Mouse (Mus musculus) MEL (cell line): ENCODE results near the gene Prrg3. TPM values are rescaled to one million over a fixed set of nuclear protein-coding genes. Genes with fewer than 3 reads are reported as not detected.

Experiments
- DNase-seq: peaks from one replicate; pipeline ENCODE4 v3.0.0; 2011; ENCODE audit warnings: low read depth, low spot score
- H3K27ac ChIP-seq: 2 replicates; pipeline ENCODE4 v1.5.1; 2012; ENCODE audit warnings: low read depth, mild to moderate bottlenecking, control low read depth, low read length, moderate library complexity; ENCODE audit not compliant: control insufficient read depth
- H3K27me3 ChIP-seq, 2 experiments: fragments of 150-350 bp in 1 of 2; sonication (generic) in 1 of 2; 2 replicates each; pipeline ENCODE4 v1.6.1; 2012; ENCODE audit warnings: low read length in 2 of 2, mild to moderate bottlenecking in 2 of 2, improper control_type of control experiment in 1 of 2, moderate library complexity in 1 of 2; ENCODE audit not compliant: insufficient read depth in 2 of 2, control insufficient read depth in 1 of 2
- H3K36me3 ChIP-seq, 2 experiments: 2 replicates each; pipeline ENCODE4 v1.6.1; 2012 to 2014; ENCODE audit warnings: low read length in 2 of 2, improper control_type of control experiment in 1 of 2, inconsistent platforms in 1 of 2, mild to moderate bottlenecking in 1 of 2; ENCODE audit not compliant: insufficient read depth in 2 of 2, control insufficient read depth in 1 of 2
- H3K4me1 ChIP-seq, 2 experiments: fragments of 150-350 bp in 1 of 2; sonication (generic) in 1 of 2; 2 replicates each; pipeline ENCODE4 v1.6.1; 2012; ENCODE audit warnings: low read length in 2 of 2, improper control_type of control experiment in 1 of 2, mild to moderate bottlenecking in 1 of 2; ENCODE audit not compliant: insufficient read depth in 2 of 2, control insufficient read depth in 1 of 2
- H3K4me3 ChIP-seq, 2 experiments: fragments of 150-350 bp in 1 of 2; sonication (generic) in 1 of 2; 2 replicates each; pipeline ENCODE4 v1.5.1; 2012; ENCODE audit warnings: low read depth in 2 of 2, low read length in 2 of 2, mild to moderate bottlenecking in 2 of 2, moderate library complexity in 2 of 2, control low read depth in 1 of 2, improper control_type of control experiment in 1 of 2; ENCODE audit not compliant: control insufficient read depth in 1 of 2, insufficient read depth in 1 of 2
- H3K79me2 ChIP-seq: 2 replicates; pipeline ENCODE4 v1.6.1; 2012; ENCODE audit warnings: mild to moderate bottlenecking, low read length, moderate library complexity; ENCODE audit not compliant: control insufficient read depth, poor library complexity, insufficient read depth
- H3K9ac ChIP-seq: 2 replicates; pipeline ENCODE4 v1.6.1; 2012; ENCODE audit warnings: low read depth, mild to moderate bottlenecking, control low read depth, low read length, moderate library complexity; ENCODE audit not compliant: control insufficient read depth, poor library complexity, severe bottlenecking
- H3K9me3 ChIP-seq: fragments of 150-350 bp; sonication (generic); replicated peaks from 2 replicates; pipeline ENCODE4 v1.6.1; 2012; ENCODE audit warnings: mild to moderate bottlenecking, low read length, improper control_type of control experiment, moderate library complexity; ENCODE audit not compliant: insufficient read depth
- MAX ChIP-seq: IDR thresholded peaks from 2 replicates; pipeline ENCODE4 v1.6.1; 2011; ENCODE audit warnings: low read length, improper control_type of control experiment
- MEF2A ChIP-seq: IDR thresholded peaks from 2 replicates; pipeline ENCODE4 v1.6.1; 2014; ENCODE audit warnings: low read depth, mild to moderate bottlenecking, inconsistent platforms, low read length, improper control_type of control experiment; ENCODE audit not compliant: poor library complexity, insufficient replicate concordance, severe bottlenecking; ENCODE audit errors: extremely low read depth
- MYB ChIP-seq: IDR thresholded peaks from 2 replicates; pipeline ENCODE4 v1.6.1; 2011; ENCODE audit warnings: mild to moderate bottlenecking, low read depth, low read length, improper control_type of control experiment
- POLR2AphosphoS5 ChIP-seq: IDR thresholded peaks from 2 replicates; pipeline ENCODE4 v1.6.1; 2012; ENCODE audit warnings: low read depth, borderline replicate concordance, mild to moderate bottlenecking, inconsistent platforms, low read length, moderate library complexity, mixed read lengths
- SMC3 ChIP-seq: IDR thresholded peaks from 2 replicates; pipeline ENCODE4 v1.6.1; 2011; ENCODE audit warnings: low read depth, low read length, improper control_type of control experiment
- UBTF ChIP-seq: IDR thresholded peaks from 2 replicates; pipeline ENCODE4 v1.6.1; 2012; ENCODE audit warnings: low read depth, mild to moderate bottlenecking, inconsistent platforms, low read length, improper control_type of control experiment, moderate library complexity, borderline replicate concordance; ENCODE audit not compliant: insufficient read depth
- ZMIZ1 ChIP-seq: IDR thresholded peaks from 2 replicates; pipeline ENCODE4 v1.6.1; 2012; ENCODE audit warnings: low read depth, mild to moderate bottlenecking, inconsistent platforms, low read length, improper control_type of control experiment, moderate library complexity
- polyA plus RNA-seq, 2 experiments: library from polyadenylated mRNA; stranded (reverse) in 1 of 2; unstranded in 1 of 2; fragments of >175 nt in 1 of 2; fragments of >200 nt in 1 of 2; gene quantifications; 2 replicates each; pipeline versions ENCODE4 v1.2.1 to v1.2.4; 2012; ENCODE audit warnings: low replicate concordance in 2 of 2, low read depth in 1 of 2; ENCODE audit not compliant: insufficient read length in 2 of 2, insufficient read depth in 1 of 2, missing spikeins in 1 of 2
- total RNA-seq: library from RNA; depleted of rRNA; stranded (reverse); fragments of 300-350 nt; gene quantifications from 2 replicates; pipeline ENCODE4 v1.2.3, GENCODE M21; 2012; rRNA removed

Gene Prrg3
- total and polyA plus RNA-seq, 3 experiments: not detected

- no peaks in the 10 kb centered on the region for H3K36me3 ChIP-seq
- no peak overlapping the region for H3K27ac ChIP-seq
- H3K27me3 ChIP-seq: no peaks in the 10 kb centered on the region
- H3K4me3 ChIP-seq: no peak overlapping the region
- no peak overlapping the region for H3K9ac ChIP-seq
- H3K79me2 ChIP-seq: no peaks in the 10 kb centered on the region
- no peak for TF ChIP-seq SMC3
- TF ChIP-seq MYB: no peak
- TF ChIP-seq ZMIZ1: no peak
- TF ChIP-seq POLR2AphosphoS5: no peak
- TF ChIP-seq MAX: no peak
- no peak for TF ChIP-seq MEF2A
- TF ChIP-seq UBTF: no peak
- DNase-seq: no peak
- no peaks in the 10 kb centered on the region for H3K9me3 ChIP-seq
- H3K4me1 ChIP-seq: no peaks in the 10 kb centered on the region
These were observed 59.8 kb downstream of the Prrg3 start for GRCm38 (mm10) chrX:72022241-72022640.

Other genes with a start within 250 kb of the Prrg3 start
- gene Vma21, start 146.7 kb upstream of the Prrg3 start, total RNA-seq: 6.1 and 6.2 TPM in 2 replicates
- gene Vma21, start 146.7 kb upstream of the Prrg3 start, polyA plus RNA-seq: 10 to 100 TPM in 1 of 2 experiments, not detected in 1; 18.2 TPM
- 0.04 and 0.07 TPM in 2 replicates for gene Gm1141, start 41.6 kb upstream of the Prrg3 start, total RNA-seq
- gene Gm1141, start 41.6 kb upstream of the Prrg3 start, polyA plus RNA-seq: under 1 TPM in 1 of 2 experiments, not detected in 1; 0.14 TPM
- gene Fate1, start 10.4 kb downstream of the Prrg3 start, total RNA-seq: not detected in 2 replicates
- not detected for gene Fate1, start 10.4 kb downstream of the Prrg3 start, polyA plus RNA-seq
- not detected in 2 replicates for gene Cnga2, start 29.2 kb downstream of the Prrg3 start, total RNA-seq
- gene Cnga2, start 29.2 kb downstream of the Prrg3 start, polyA plus RNA-seq: not detected